In genomic region chr6:67229922-67230518, GRCm38 (mm10) we compare ENCODE assay signal across 12 mouse cellular contexts. TPM values are rescaled to one million over a fixed set of nuclear protein-coding genes. Genes with fewer than 3 reads are reported as not detected.
DNase-seq lines count a peak whose midpoint lies in the region; ATAC-seq and TF ChIP-seq lines count a peak whose summit lies in the region.
"Had no signal": no experiment of that assay in that cellular context is flagged by ENCODE, and none has a peak within 500 bp of the region (broad histone marks: within the 10 kb centered on the region; RNA-seq: fewer than 3 reads in every experiment).

No protein-coding gene starts in this region.

- no peak for TF ChIP-seq EP300 in heart, adult 2 months (IDR thresholded peaks at IDR 0.05; ENCODE audit: insufficient read depth, low read depth, low read length)

- no peaks in the 10 kb centered on the region for H3K79me2 ChIP-seq in heart, adult 2 months (replicated peaks; ENCODE audit: control insufficient read depth, insufficient read depth, low read length)

- no peaks in the 10 kb centered on the region for H3K27me3 ChIP-seq in heart, embryonic 15.5 days
- no peaks in the 10 kb centered on the region for H3K27me3 ChIP-seq in heart, adult 2 months (ENCODE audit: control insufficient read depth, insufficient read depth, low read length)
- H3K27me3 ChIP-seq in limb, embryonic 12.5 days, result peaks cover 10% of the 10 kb centered on the region
- H3K27me3 ChIP-seq in cerebellum, adult 2 months (ENCODE audit: control insufficient read depth, insufficient read depth, low read length), result no peaks in the 10 kb centered on the region

- H3K9ac ChIP-seq in heart, embryonic 15.5 days, result no peak overlapping the region
- no peak overlapping the region for H3K9ac ChIP-seq in heart, adult 2 months (ENCODE audit: low read depth, low read length)
- H3K9ac ChIP-seq in limb, embryonic 12.5 days (replicated peaks), result no peak overlapping the region

- intact Hi-C loops in heart, adult 2 months (cut with DNase I), result loop anchor here (2.0 kb wide), 1 partner anchor 37 kb away; no protein-coding TSS in a partner anchor

- H3K4me3 ChIP-seq in heart, embryonic 15.5 days, result no peak overlapping the region
- H3K4me3 ChIP-seq in heart, adult 2 months, result no peak overlapping the region
- H3K4me3 ChIP-seq in limb, embryonic 12.5 days (replicated peaks), result no peak overlapping the region
- H3K4me3 ChIP-seq in cerebellum, adult 2 months (replicated peaks; ENCODE audit: insufficient read depth, low read depth, low read length), result no peak overlapping the region

- 20% methylated on average over 11 of the region's 11 CpGs for WGBS in heart, embryonic 15.5 days
- WGBS in heart, adult 2 months, result 43% methylated on average over 11 of the region's 11 CpGs
- 4% methylated on average over 11 of the region's 11 CpGs for WGBS in limb, embryonic 12.5 days
- 68% methylated on average over 11 of the region's 11 CpGs for WGBS in cerebellum, adult 2 months

- peak overlapping the region; percentile 95 for H3K27ac ChIP-seq in heart, embryonic 15.5 days
- no peak overlapping the region for H3K27ac ChIP-seq in heart, adult 2 months
- H3K27ac ChIP-seq in limb, embryonic 12.5 days, result no peak overlapping the region
- no peak overlapping the region for H3K27ac ChIP-seq in cerebellum, adult 2 months (ENCODE audit: insufficient read depth, low read length)

- TF ChIP-seq POLR2A in heart, adult 2 months (IDR thresholded peaks at IDR 0.05; ENCODE audit: insufficient read depth, low read depth, low read length), result no peak
- TF ChIP-seq POLR2A in cerebellum, adult 2 months (IDR thresholded peaks at IDR 0.05; ENCODE audit: borderline replicate concordance, insufficient read depth, low read length), result no peak

- H3K36me3 ChIP-seq in heart, embryonic 15.5 days, result no peaks in the 10 kb centered on the region
- peaks cover 2% of the 10 kb centered on the region; the same call in 1 of the 2 replicates for H3K36me3 ChIP-seq in heart, adult 2 months (ENCODE audit: control insufficient read depth, insufficient read depth, low read length)
- no peaks in the 10 kb centered on the region for H3K36me3 ChIP-seq in limb, embryonic 12.5 days
- H3K36me3 ChIP-seq: G1E had no signal

- H3K9me3 ChIP-seq in heart, embryonic 15.5 days (replicated peaks), result no peaks in the 10 kb centered on the region
- H3K9me3 ChIP-seq in limb, embryonic 12.5 days, result no peaks in the 10 kb centered on the region
- H3K9me3 ChIP-seq: G1E had no signal

- no peak for ATAC-seq in heart, embryonic 15.5 days (replicated peaks; ENCODE audit: insufficient number of reproducible peaks, insufficient read depth, low FRiP score, low read depth)
- ATAC-seq in limb, embryonic 12.5 days (ENCODE audit: insufficient number of reproducible peaks, insufficient read depth, low FRiP score, low TSS enrichment, low read depth), result no peak

- TF ChIP-seq CTCF in heart, adult 2 months (IDR thresholded peaks at IDR 0.05), result no peak
- TF ChIP-seq CTCF in cerebellum, adult 2 months (IDR thresholded peaks at IDR 0.05; ENCODE audit: borderline replicate concordance, insufficient read depth, low read depth, low read length), result no peak

- H3K4me2 ChIP-seq in heart, embryonic 15.5 days, result peak overlapping the region; percentile 2; the same call in 1 of the 2 replicates
- H3K4me2 ChIP-seq in limb, embryonic 12.5 days, result peak overlapping the region; percentile 48

- peaks cover 18% of the 10 kb centered on the region for H3K4me1 ChIP-seq in heart, embryonic 15.5 days (replicated peaks)
- H3K4me1 ChIP-seq in heart, adult 2 months (ENCODE audit: control insufficient read depth, insufficient read depth, low read length), result 0 out of 2 replicates have a peak, but pooled peaks cover 2% of the 10 kb centered on the region
- peaks cover 22% of the 10 kb centered on the region for H3K4me1 ChIP-seq in limb, embryonic 12.5 days (replicated peaks)
- H3K4me1 ChIP-seq in cerebellum, adult 2 months (ENCODE audit: control insufficient read depth, insufficient read depth, low read length), result no peaks in the 10 kb centered on the region; the same call in 1 of the 2 replicates

- no peak for DNase-seq in heart, adult 2 months
- peak; percentile 39 for DNase-seq in ES-CJ7 (ENCODE audit: low read depth, low spot score)
- DNase-seq in embryo, embryonic 9.5 days (ENCODE audit: extremely low spot score), result peak; percentile 2
- no peak for DNase-seq in cerebellum, adult 2 months
- no peak for DNase-seq in retina, postnatal 1 day
- no peak for DNase-seq in kidney, postnatal 10 days
- DNase-seq: kidney, adult 8-10 months; layer of hippocampus, adult 9-11 months; thymus, adult 2 months had no signal

RNA-seq across cellular contexts. Expression of gene Serbp1, which starts 8.0 kb away (rescaled TPM):
- 292 and 296 TPM in 2 replicates for polyA plus RNA-seq in heart, embryonic 15.5 days (2015; fragmentation: Nextera tagmentation; extraction: Ambion mirVana)
- total RNA-seq in heart, adult 2 months (2021), result 100 to 1,000 TPM; 196 to 227 TPM
- 53.6 and 62.3 TPM in 2 replicates for polyA plus RNA-seq in heart, adult 2 months (2012; rRNA removed)
- 498 and 501 TPM in 2 replicates for polyA plus RNA-seq in limb, embryonic 12.5 days (2016; fragmentation: Nextera tagmentation; extraction: Ambion mirVana)
- 194 and 201 TPM in 2 replicates for polyA plus RNA-seq in cerebellum, adult 2 months (2012; rRNA removed)

Comparison
In these comparisons a context has a peak if more than half of its experiments do, and no peak if none do; other contexts are left out.
1. DNase-seq: peak in ES-CJ7 (single experiment) and embryo, embryonic 9.5 days (single experiment); none in heart, adult 2 months (0 of 2), cerebellum, adult 2 months (0 of 2), retina, postnatal 1 day (single experiment) and kidney, postnatal 10 days (single experiment).